Mouse (Mus musculus): ENCODE results near the gene Rab44.

DNA sequence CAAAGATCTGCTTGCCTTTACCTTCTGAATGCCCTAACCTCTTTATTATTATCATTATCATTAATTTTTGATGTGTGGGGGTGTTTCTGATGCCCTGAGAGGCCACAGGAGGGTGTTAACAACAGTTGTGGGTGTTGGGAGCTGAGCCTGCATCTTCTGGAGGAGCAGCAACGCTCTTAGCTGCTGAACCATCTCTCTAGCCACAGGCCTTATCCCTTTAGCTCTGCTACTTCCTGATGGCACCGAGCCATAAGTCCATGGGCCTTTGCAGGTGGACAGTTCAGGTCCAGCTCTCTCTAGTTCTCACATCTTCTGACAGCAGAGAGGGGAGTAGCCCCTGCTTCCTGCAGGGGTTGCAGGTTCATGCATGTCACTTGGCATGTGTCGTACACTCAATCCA, 27.6 kb downstream of the Rab44 start:
- TF ChIP-seq CTCF (IDR thresholded peaks at IDR 0.05; ENCODE audit: control insufficient read depth, insufficient read depth, low read length): no peak
- TF ChIP-seq POLR2A (IDR thresholded peaks at IDR 0.05; ENCODE audit: borderline replicate concordance, control insufficient read depth, low read depth, low read length): no peak
